Mouse (Mus musculus) right cerebral cortex, adult 18-20 months (tissue): ENCODE results near the gene Polr2j.

Source experiments
- DNase-seq: peaks from one replicate; pipeline ENCODE4 v3.0.0; 2022; ENCODE audit warnings: mixed read lengths

Gene Polr2j

GRCm38 (mm10) chr5:136115891-136116783 is at the start of gene Polr2j:
Polr2j (plus strand) TSS chr5:136116631.
- peak; percentile 96 for DNase-seq

GRCm38 (mm10) chr5:136069411-136069810 is 47.0 kb upstream of the Polr2j start:
- DNase-seq = no peak

GRCm38 (mm10) chr5:136073051-136073450 is 43.4 kb upstream of the Polr2j start:
- no peak for DNase-seq

GRCm38 (mm10) chr5:136073526-136073925 is 42.9 kb upstream of the Polr2j start:
- DNase-seq = no peak

- DNase-seq = no peak
Observed at GRCm38 (mm10) chr5:136075076-136075475, 41.4 kb upstream of the Polr2j start.

- DNase-seq = no peak
Observed at GRCm38 (mm10) chr5:136076284-136076683, 40.1 kb upstream of the Polr2j start.

- no peak for DNase-seq
Observed at GRCm38 (mm10) chr5:136077001-136077550, 39.4 kb upstream of the Polr2j start.

GRCm38 (mm10) chr5:136078136-136078535 is 38.3 kb upstream of the Polr2j start:
- DNase-seq = no peak

- no peak for DNase-seq
Observed at GRCm38 (mm10) chr5:136082345-136082744, 34.1 kb upstream of the Polr2j start.

GRCm38 (mm10) chr5:136083669-136084107 is 32.7 kb upstream of the Polr2j start, which contains the start of gene Rasa4:
Rasa4 (plus strand) TSS chr5:136083916.
- peak; percentile 96 for DNase-seq

- no peak for DNase-seq
Observed at GRCm38 (mm10) chr5:136084144-136084881, 32.1 kb upstream of the Polr2j start.

GRCm38 (mm10) chr5:136084891-136085651 is 31.4 kb upstream of the Polr2j start:
- DNase-seq = no peak

- no peak for DNase-seq
Observed at GRCm38 (mm10) chr5:136086290-136086689, 30.1 kb upstream of the Polr2j start.

- DNase-seq = no peak
Observed at GRCm38 (mm10) chr5:136088821-136089575, 27.4 kb upstream of the Polr2j start.

GRCm38 (mm10) chr5:136091927-136092326 is 24.5 kb upstream of the Polr2j start:
- no peak for DNase-seq

- peak; percentile 44 for DNase-seq
Observed at GRCm38 (mm10) chr5:136094249-136095010, 22.0 kb upstream of the Polr2j start.

- no peak for DNase-seq
Observed at GRCm38 (mm10) chr5:136095089-136095488, 21.3 kb upstream of the Polr2j start.

GRCm38 (mm10) chr5:136098536-136098935 is 17.9 kb upstream of the Polr2j start:
- DNase-seq = no peak

GRCm38 (mm10) chr5:136102099-136102820 is 14.2 kb upstream of the Polr2j start:
- peak; percentile 76 for DNase-seq

GRCm38 (mm10) chr5:136104511-136104910 is 11.9 kb upstream of the Polr2j start:
- no peak for DNase-seq
